Mouse (Mus musculus) left cerebral cortex, postnatal 25 days (tissue): ENCODE measurements around the gene Lrrc18. TPM values are rescaled to one million over a fixed set of nuclear protein-coding genes. Genes with fewer than 3 reads are reported as not detected.

Source experiments
- DNase-seq, 2 experiments: peaks; one replicate each; pipeline ENCODE4 v3.0.0; 2022; ENCODE audit warnings: low spot score in 2 of 2, mixed read lengths in 1 of 2
- intact Hi-C: fragments of 180-260 bp; cut with DNase I; formaldehyde crosslinking; loops from one replicate; pipeline ENCODE4 v1.15.1; 2025
- total RNA-seq, 2 experiments: library from RNA; stranded (reverse); gene quantifications; 2 replicates each; pipeline ENCODE4 v1.2.3; 2021

Gene Lrrc18
- total RNA-seq, 2 experiments from 2014 or later, result 0.48 to 0.85 TPM

DNA sequence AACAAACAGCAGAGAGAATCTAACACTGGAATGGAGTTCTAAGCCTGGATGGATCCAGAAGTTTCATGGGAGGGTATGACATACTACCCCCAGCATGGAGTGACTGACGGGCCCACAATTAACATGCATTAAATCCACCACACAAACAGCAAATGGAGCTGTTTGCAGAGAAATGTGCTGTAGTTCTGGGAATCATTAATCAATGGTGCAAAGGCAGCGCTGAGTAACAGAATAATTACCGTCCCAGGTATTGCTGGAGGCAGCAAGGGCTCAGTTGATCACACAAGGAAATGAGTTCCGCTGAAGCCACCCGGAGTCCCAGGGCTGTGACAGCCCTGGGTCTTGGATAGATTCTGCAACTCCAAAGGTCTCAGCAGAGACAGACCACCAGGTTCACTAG lies 44.2 kb downstream of the Lrrc18 start:
- intact Hi-C loops, result no loop called here
- no peak for DNase-seq

DNA sequence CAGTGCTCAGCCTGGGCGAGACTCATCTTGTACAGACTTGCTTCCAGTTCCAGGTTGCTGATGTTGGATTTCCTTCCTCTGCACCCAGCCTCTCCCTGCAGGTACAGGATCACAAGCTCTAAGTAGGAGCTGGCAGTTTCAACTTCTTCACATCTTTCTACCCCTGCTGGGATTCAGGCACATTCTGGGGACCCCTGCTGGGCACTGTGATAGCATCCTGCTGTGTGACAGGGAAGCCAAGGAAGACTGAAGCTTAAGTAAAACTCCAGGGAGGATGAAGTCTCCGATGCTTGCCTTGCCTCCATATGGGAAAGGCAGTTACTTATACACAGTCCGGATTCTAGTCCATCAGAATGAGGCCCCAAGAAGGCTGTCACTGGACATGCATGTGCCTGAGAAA lies 45.6 kb downstream of the Lrrc18 start:
- intact Hi-C loops, result no loop called here
- DNase-seq, result no peak

DNA sequence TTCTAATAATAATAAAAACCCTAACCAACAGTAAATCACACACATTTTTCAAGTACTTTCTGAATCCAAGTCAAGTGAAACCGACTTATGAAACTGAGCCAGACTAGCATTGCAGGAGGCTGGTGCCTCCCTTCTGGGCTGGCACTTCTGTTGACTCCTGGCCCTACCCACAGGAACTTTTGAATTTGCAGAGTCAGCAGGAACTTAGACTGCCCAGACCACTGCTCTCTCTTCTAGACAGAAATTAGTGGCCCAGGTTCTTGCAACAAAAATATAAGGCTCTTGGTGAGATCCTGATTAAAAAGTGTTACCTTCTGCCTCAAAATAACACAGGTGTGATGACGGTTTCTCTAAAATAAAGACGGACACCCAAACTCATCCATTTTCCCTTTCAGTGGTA lies 54.0 kb downstream of the Lrrc18 start:
- DNase-seq, result no peak
- intact Hi-C loops, result no loop called here

DNA sequence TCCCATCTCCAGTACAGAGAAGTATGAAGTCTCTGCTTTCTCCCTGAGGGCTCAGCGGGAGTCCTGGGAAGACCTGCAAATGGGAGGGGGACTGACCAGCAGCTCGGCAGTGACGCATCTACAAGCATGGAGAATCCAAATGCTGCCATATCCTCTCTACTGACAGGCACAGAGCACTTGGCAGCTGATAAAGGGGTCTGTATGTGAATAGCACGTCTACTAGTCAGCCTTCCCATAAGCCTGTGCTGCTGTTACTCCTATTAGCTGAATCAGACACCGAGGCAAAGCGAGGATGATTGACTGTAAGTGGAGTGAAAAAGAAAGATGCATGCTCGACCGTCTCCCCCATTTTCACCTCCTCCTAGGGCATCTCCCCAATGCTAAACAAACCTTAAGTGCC lies 62.3 kb downstream of the Lrrc18 start:
- no peak for DNase-seq
- intact Hi-C loops, result loop anchor here (5.0 kb wide), 1 partner anchor 69 kb away; no protein-coding TSS in a partner anchor

DNA sequence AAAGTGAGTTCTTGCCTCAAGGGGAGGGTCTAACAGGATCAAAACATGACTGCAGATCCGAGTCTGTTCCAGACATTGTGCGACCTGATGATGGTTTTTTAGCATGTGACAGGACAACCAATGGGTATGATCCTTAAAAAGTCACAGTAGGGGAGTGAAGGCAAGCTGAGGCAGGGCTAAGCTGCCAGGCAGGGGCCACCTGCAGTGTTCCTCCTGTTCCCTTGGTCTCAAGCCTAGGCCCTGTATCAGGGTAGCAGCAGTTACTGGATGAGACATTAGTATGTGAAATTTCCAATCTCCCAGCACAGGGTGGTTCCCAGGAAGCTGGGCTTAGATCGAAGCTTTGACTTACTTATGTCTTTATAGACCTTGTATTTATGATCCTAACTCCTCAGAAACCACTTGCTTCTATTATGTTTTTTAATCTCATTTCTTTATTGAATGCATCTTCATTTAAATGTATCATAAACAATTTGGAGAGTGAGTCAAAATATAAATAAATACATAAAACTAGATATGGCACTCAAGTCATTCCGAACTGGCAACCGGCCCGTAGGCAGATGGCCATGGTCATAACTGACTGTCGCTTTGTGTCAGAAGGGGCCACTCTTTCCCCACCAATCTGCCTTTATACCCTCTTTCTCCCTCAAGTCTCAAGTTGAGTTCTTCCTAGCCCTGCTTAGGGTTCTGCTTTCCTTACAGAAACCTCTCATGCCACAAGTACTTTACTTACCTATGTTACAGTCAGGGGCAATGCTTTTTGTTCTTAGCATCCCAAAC lies 67.9 kb downstream of the Lrrc18 start:
- intact Hi-C loops, result no loop called here
- no peak for DNase-seq

DNA sequence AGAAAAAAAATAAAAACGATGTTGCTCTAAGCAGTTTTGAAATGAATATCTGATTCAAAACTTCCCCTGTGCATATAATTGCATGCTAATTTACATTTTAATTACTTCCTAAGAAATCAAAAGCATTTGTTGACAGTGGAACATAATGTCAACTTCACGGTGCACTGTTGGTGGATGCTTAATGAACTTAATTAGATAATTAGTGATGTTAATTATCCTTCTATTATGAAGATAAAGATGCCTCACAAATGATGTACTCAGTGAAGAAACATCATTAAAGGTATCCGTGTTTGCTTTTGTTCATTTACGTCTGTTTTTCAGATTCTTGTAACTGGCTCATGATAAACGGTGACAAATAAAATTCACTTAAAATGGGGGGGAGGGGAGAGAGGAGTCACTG lies 71.8 kb downstream of the Lrrc18 start:
- DNase-seq, result no peak
- intact Hi-C loops, result no loop called here

Other genes starting within 250 kb of the Lrrc18 start
- 1 to 10 TPM; 1.0 to 1.9 TPM for gene Tmem273, start 205.4 kb upstream of the Lrrc18 start, total RNA-seq
- gene Fam170b, start 157.4 kb upstream of the Lrrc18 start, total RNA-seq, result not detected
- gene Vstm4, start 134.6 kb upstream of the Lrrc18 start, total RNA-seq, result 1 to 10 TPM; 3.3 to 4.7 TPM
- 1 to 10 TPM; 2.6 to 2.9 TPM for gene Wdfy4, start 194.1 kb downstream of the Lrrc18 start, total RNA-seq
- gene Arhgap22, start 222.6 kb downstream of the Lrrc18 start, total RNA-seq, result 10 to 100 TPM in 1 of 2 experiments, 1 to 10 TPM in 1; 8.4 to 11.3 TPM